Mouse (Mus musculus) erythroblast, embryonic 14.5 days (primary cell): ENCODE measurements around the gene Tcp11l2.

Experiments
- GATA1 ChIP-seq: IDR thresholded peaks from 2 replicates; pipeline ENCODE4 v1.6.1; 2012; ENCODE audit warnings: low read length, inconsistent platforms, mixed read lengths
- TAL1 ChIP-seq: IDR thresholded peaks from 3 replicates; pipeline ENCODE4 v1.6.1; 2012; ENCODE audit warnings: low read length, inconsistent platforms, mixed read lengths

GRCm38 (mm10) chr10:84600136-84600535, 23.7 kb downstream of the Tcp11l2 start:
- no peak for TF ChIP-seq GATA1
- TF ChIP-seq TAL1: no peak
